Mouse (Mus musculus): ENCODE measurements around the gene Dusp22. TPM values are rescaled to one million over a fixed set of nuclear protein-coding genes. Genes with fewer than 3 reads are reported as not detected.

Dusp22 gene
- polyA plus RNA-seq, 1 experiment from 2014 or later = 30.4 TPM

- Histone ChIP-seq H3K27ac (replicated peaks) (no peak overlapping the region), H3K4me3 (no peak overlapping the region), H3K4me2 (no peak overlapping the region), H3K9me3 (no peaks in the 10 kb centered on the region), H3K9ac (no peak overlapping the region), H3K4me1 (replicated peaks) (no peaks in the 10 kb centered on the region), H3K27me3 (no peaks in the 10 kb centered on the region), H3K36me3 (0 out of 2 replicates have a peak, but pooled peaks cover 2% of the 10 kb centered on the region)
- WGBS = 73% methylated on average over 4 of the region's 4 CpGs
- ATAC-seq (ENCODE audit: low FRiP score, low read depth) = no peak
Observed at GRCm38 (mm10) chr13:30681866-30682265, 22.1 kb downstream of the Dusp22 start.

GRCm38 (mm10) chr13:30682328-30682727, 22.5 kb downstream of the Dusp22 start:
- H3K4me1 ChIP-seq (replicated peaks) = no peaks in the 10 kb centered on the region
- no peaks in the 10 kb centered on the region for H3K9me3 ChIP-seq
- no peak for ATAC-seq (ENCODE audit: low FRiP score, low read depth)
- 93% methylated on average over 3 of the region's 3 CpGs for WGBS
- no peaks in the 10 kb centered on the region for H3K27me3 ChIP-seq
- H3K4me2 ChIP-seq = no peak overlapping the region
- no peak overlapping the region for H3K4me3 ChIP-seq
- no peak overlapping the region for H3K27ac ChIP-seq (replicated peaks)
- 0 out of 2 replicates have a peak, but pooled peaks cover 2% of the 10 kb centered on the region for H3K36me3 ChIP-seq
- H3K9ac ChIP-seq = no peak overlapping the region

DNA sequence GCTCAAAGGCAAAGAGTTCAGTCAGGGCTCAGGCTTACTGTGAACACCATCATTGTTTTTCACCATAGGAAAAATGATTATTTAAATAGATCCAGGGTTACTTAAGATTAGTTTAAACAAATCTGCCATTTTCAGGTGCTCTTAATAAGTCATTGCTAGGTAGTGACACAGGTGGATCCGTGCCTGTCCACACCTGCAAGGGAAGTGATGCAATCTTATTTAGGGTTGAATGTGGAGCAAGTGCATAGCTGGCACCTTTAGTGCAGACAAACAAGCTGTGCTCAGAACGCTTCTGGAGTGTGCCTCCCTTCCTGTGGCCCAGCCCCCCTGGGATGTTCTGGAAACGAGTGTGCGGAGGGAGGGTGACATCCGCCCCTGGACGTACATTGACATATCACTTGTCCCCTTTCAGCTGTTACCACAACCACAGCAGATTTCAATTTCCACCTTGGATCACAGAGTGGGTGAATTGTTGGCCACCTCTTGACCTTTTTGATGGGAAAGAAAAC, 24.9 kb downstream of the Dusp22 start:
- no peaks in the 10 kb centered on the region for H3K27me3 ChIP-seq
- no peak overlapping the region for H3K27ac ChIP-seq (replicated peaks)
- H3K4me2 ChIP-seq = no peak overlapping the region
- no peaks in the 10 kb centered on the region for H3K9me3 ChIP-seq
- H3K4me1 ChIP-seq (replicated peaks) = no peaks in the 10 kb centered on the region
- no peak for ATAC-seq (ENCODE audit: low FRiP score, low read depth)
- H3K4me3 ChIP-seq = no peak overlapping the region
- H3K36me3 ChIP-seq = no peaks in the 10 kb centered on the region
- WGBS = 61% methylated on average over 6 of the region's 6 CpGs
- H3K9ac ChIP-seq = no peak overlapping the region

GRCm38 (mm10) chr13:30685957-30686356, 26.2 kb downstream of the Dusp22 start:
- Histone ChIP-seq H3K4me1 (replicated peaks) (no peaks in the 10 kb centered on the region), H3K9ac (no peak overlapping the region), H3K27ac (replicated peaks) (no peak overlapping the region), H3K27me3 (no peaks in the 10 kb centered on the region), H3K9me3 (no peaks in the 10 kb centered on the region), H3K4me3 (no peak overlapping the region), H3K36me3 (no peaks in the 10 kb centered on the region), H3K4me2 (no peak overlapping the region)
- 83% methylated on average over 2 of the region's 2 CpGs for WGBS
- no peak for ATAC-seq (ENCODE audit: low FRiP score, low read depth)

DNA sequence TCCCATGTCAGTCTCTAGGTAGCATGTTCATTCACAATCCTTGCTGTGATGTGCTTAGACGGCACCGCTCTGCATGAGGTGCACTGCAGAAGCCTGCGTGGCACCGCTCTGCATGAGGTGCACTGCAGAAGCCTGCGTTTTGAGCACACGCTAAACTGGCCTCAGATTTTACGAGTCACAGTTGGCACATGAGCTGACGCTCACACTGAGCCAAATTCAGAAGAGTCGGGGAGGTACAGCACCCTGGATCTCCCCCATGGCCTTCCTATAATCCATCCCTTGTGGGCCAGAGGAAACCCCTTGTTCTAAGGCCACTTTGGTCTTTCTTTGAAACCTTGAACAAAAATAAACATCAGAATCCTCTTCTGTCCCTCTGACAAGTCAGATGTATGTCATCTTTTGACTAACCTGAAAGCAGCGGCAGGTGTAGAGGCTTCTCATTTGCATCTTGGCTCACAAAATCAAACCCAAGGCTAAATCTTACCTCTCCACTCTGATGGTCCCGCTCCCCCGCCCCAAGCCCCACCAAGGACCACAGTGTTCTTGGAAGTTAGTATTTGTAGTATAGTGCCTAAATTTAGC, 28.3 kb downstream of the Dusp22 start:
- no peak overlapping the region for H3K9ac ChIP-seq
- no peaks in the 10 kb centered on the region for H3K27me3 ChIP-seq
- H3K4me1 ChIP-seq (replicated peaks) = no peaks in the 10 kb centered on the region
- H3K4me3 ChIP-seq = no peak overlapping the region
- H3K9me3 ChIP-seq = no peaks in the 10 kb centered on the region
- WGBS = 93% methylated on average over 12 of the region's 12 CpGs
- H3K36me3 ChIP-seq = no peaks in the 10 kb centered on the region
- ATAC-seq (ENCODE audit: low FRiP score, low read depth) = no peak
- no peak overlapping the region for H3K4me2 ChIP-seq
- no peak overlapping the region for H3K27ac ChIP-seq (replicated peaks)

DNA sequence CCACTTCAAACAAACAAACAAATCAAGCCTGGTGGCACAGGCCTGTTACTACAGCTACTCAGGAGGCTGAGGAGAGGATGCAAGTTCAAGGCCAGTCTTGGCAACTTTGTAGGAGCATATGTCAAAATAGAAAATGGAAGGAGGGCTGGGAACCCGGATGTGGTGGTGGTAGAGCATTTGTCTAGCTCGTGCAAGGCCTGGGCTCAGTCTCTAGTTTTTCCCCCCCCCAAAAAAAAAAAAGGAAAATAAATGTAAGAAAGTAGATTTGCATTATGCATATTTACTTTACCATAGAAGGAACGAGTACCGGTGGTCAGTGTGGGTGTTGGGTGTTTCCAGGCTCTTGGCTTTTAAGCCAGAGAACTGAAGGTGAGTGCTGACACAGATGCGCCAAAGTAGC, 29.7 kb downstream of the Dusp22 start:
- WGBS = 95% methylated on average over 5 of the region's 5 CpGs
- Histone ChIP-seq H3K27ac (replicated peaks) (no peak overlapping the region), H3K9ac (no peak overlapping the region), H3K4me1 (replicated peaks) (no peaks in the 10 kb centered on the region), H3K27me3 (no peaks in the 10 kb centered on the region), H3K36me3 (no peaks in the 10 kb centered on the region), H3K4me3 (no peak overlapping the region), H3K4me2 (no peak overlapping the region), H3K9me3 (no peaks in the 10 kb centered on the region)
- ATAC-seq (ENCODE audit: low FRiP score, low read depth) = no peak

DNA sequence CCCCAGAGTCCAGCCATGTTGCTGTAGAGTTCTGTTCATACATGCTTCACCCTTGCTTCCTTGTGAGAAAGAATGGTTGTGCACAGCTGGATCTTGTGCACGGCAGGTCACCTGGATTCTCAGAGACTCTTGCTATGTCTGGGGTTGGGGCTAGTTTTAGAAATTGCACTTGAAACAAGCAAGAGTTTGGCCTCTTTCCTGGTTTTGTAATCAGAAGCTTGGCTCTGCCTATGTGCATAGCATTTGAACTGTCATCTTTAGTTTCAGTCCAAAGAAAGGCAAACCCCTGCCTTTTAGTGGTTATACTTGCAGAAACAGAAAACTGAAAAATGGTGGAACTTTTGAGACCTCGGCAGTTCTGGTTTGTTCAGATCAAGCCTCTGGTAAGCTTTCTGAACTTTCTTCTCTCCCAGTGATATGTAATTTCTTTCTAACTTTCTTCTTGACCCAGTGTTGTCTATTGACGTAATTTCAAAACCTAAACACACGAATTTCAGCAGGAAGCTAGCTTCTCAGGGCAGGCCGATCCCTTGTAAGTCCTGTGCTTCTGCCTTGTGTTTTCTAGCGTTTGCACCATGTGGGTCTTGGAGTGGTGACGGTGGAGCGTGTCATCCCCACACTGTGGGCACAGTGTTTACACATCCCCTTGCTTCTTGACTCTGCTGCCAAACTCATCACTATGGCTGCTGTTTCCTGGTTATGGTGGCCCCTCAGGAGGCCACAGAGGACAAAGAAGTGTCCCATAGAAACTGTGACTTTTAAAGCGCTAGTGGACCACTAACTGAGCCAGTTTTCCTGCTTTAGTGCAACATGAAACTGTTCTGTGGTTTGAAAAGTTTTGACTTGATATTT, 31.9 kb downstream of the Dusp22 start:
- H3K27ac ChIP-seq (replicated peaks) = no peak overlapping the region
- H3K27me3 ChIP-seq = no peaks in the 10 kb centered on the region
- no peak overlapping the region for H3K4me3 ChIP-seq
- peak; percentile 48; the same call in 1 of the 2 replicates for ATAC-seq (ENCODE audit: low FRiP score, low read depth)
- no peak overlapping the region for H3K9ac ChIP-seq
- 0 out of 2 replicates have a peak, but pooled peaks cover 4% of the 10 kb centered on the region for H3K36me3 ChIP-seq
- H3K4me2 ChIP-seq = no peak overlapping the region
- WGBS = 77% methylated on average over 9 of the region's 9 CpGs
- no peaks in the 10 kb centered on the region for H3K9me3 ChIP-seq
- H3K4me1 ChIP-seq (replicated peaks) = no peaks in the 10 kb centered on the region

GRCm38 (mm10) chr13:30692644-30693385, 33.0 kb downstream of the Dusp22 start:
- Histone ChIP-seq H3K27ac (replicated peaks) (no peak overlapping the region), H3K4me1 (replicated peaks) (no peaks in the 10 kb centered on the region), H3K4me3 (no peak overlapping the region), H3K4me2 (no peak overlapping the region), H3K9ac (no peak overlapping the region), H3K9me3 (no peaks in the 10 kb centered on the region), H3K27me3 (no peaks in the 10 kb centered on the region), H3K36me3 (peaks cover 8% of the 10 kb centered on the region; the same call in 1 of the 2 replicates)
- WGBS = 87% methylated on average over 7 of the region's 7 CpGs
- no peak for ATAC-seq (ENCODE audit: low FRiP score, low read depth)

DNA sequence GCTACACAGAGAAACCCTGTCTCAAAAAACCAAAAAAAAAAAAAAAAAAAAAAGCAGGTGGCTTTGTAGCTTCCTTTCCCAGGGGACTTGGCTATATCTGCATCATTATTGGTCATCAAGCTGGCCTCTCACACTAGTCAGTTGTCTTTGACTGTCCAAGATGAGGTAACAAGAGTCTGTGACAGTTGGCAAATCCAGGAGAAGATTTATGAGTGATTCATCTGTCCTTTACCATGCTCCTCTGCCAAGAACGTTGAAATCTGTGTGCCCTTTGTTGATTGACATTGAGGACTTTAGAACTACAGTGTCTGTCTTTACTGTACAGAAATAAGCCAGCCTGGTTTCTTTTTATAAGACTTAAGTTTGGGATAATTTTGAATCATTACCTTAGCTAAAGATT, 35.4 kb downstream of the Dusp22 start:
- no peak overlapping the region for H3K4me3 ChIP-seq
- ATAC-seq (ENCODE audit: low FRiP score, low read depth) = no peak
- no peaks in the 10 kb centered on the region for H3K27me3 ChIP-seq
- no peaks in the 10 kb centered on the region for H3K4me1 ChIP-seq (replicated peaks)
- H3K27ac ChIP-seq (replicated peaks) = no peak overlapping the region
- H3K36me3 ChIP-seq = peaks cover 8% of the 10 kb centered on the region; the same call in 1 of the 2 replicates
- H3K9me3 ChIP-seq = no peaks in the 10 kb centered on the region
- H3K9ac ChIP-seq = no peak overlapping the region
- no peak overlapping the region for H3K4me2 ChIP-seq
- WGBS = 66% methylated on average over 1 of the region's 1 CpGs

- WGBS = 85% methylated on average over 2 of the region's 2 CpGs
- Histone ChIP-seq H3K4me2 (no peak overlapping the region), H3K9ac (no peak overlapping the region), H3K27me3 (no peaks in the 10 kb centered on the region), H3K27ac (replicated peaks) (no peak overlapping the region), H3K4me1 (replicated peaks) (no peaks in the 10 kb centered on the region), H3K36me3 (peaks cover 8% of the 10 kb centered on the region; the same call in 1 of the 2 replicates), H3K4me3 (no peak overlapping the region), H3K9me3 (no peaks in the 10 kb centered on the region)
- no peak for ATAC-seq (ENCODE audit: low FRiP score, low read depth)
Observed at GRCm38 (mm10) chr13:30695890-30696289, 36.1 kb downstream of the Dusp22 start.

GRCm38 (mm10) chr13:30697880-30698279, 38.1 kb downstream of the Dusp22 start:
- H3K4me1 ChIP-seq (replicated peaks) = no peaks in the 10 kb centered on the region
- no peaks in the 10 kb centered on the region for H3K27me3 ChIP-seq
- ATAC-seq (ENCODE audit: low FRiP score, low read depth) = no peak
- no peak overlapping the region for H3K9ac ChIP-seq
- no peak overlapping the region for H3K4me2 ChIP-seq
- WGBS = 93% methylated on average over 5 of the region's 5 CpGs
- H3K27ac ChIP-seq (replicated peaks) = no peak overlapping the region
- H3K4me3 ChIP-seq = no peak overlapping the region
- peaks cover 8% of the 10 kb centered on the region; the same call in 1 of the 2 replicates for H3K36me3 ChIP-seq
- no peaks in the 10 kb centered on the region for H3K9me3 ChIP-seq

DNA sequence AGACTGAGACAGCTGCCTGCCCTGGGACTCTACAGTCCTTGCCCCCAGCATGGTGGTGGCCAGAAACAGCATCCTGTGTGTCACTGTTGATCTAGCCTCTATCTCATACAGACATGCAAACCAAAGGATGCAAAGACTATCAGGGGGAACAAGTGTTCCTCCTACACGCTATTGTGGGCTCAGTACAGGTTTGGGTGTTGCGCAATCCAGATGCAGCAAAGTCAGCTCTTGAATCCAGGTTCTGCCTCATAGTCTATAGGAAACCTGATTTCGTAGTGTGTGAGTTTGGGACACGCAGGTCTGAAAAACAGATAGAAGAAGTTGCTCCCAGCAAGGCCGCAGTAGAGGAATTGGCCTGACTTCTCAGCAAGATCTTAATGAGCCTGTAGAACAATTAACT, 42.9 kb downstream of the Dusp22 start:
- no peak for ATAC-seq (ENCODE audit: low FRiP score, low read depth)
- Histone ChIP-seq H3K27ac (replicated peaks) (no peak overlapping the region), H3K4me2 (no peak overlapping the region), H3K27me3 (no peaks in the 10 kb centered on the region), H3K4me1 (replicated peaks) (no peaks in the 10 kb centered on the region), H3K9me3 (no peaks in the 10 kb centered on the region), H3K36me3 (peaks cover under 1% of the 10 kb centered on the region; the same call in 1 of the 2 replicates), H3K9ac (no peak overlapping the region), H3K4me3 (no peak overlapping the region)
- WGBS = 98% methylated on average over 5 of the region's 5 CpGs

Measured in hindbrain, embryonic 15.5 days (tissue).